Mouse (Mus musculus): ENCODE measurements around the gene Stxbp4. TPM values are rescaled to one million over a fixed set of nuclear protein-coding genes. Genes with fewer than 3 reads are reported as not detected.

The Stxbp4 gene
- polyA plus RNA-seq, 1 experiment from 2014 or later, result 36.5 TPM

- WGBS, result 82% methylated on average over 4 of the region's 4 CpGs
- H3K9me3 ChIP-seq, result no peaks in the 10 kb centered on the region
- no peak for ATAC-seq (ENCODE audit: low FRiP score, low read depth)
- no peak overlapping the region for H3K4me2 ChIP-seq (replicated peaks)
- peak overlapping the region; percentile 76; the same call in 1 of the 2 replicates for H3K27ac ChIP-seq
- no peak overlapping the region for H3K9ac ChIP-seq
- peaks cover 38% of the 10 kb centered on the region for H3K4me1 ChIP-seq
- peaks cover 5% of the 10 kb centered on the region; the same call in 1 of the 2 replicates for H3K36me3 ChIP-seq
- no peaks in the 10 kb centered on the region for H3K27me3 ChIP-seq
- no peak overlapping the region for H3K4me3 ChIP-seq
These were observed 29.0 kb upstream of the Stxbp4 start for GRCm38 (mm10) chr11:90666916-90667315.

DNA sequence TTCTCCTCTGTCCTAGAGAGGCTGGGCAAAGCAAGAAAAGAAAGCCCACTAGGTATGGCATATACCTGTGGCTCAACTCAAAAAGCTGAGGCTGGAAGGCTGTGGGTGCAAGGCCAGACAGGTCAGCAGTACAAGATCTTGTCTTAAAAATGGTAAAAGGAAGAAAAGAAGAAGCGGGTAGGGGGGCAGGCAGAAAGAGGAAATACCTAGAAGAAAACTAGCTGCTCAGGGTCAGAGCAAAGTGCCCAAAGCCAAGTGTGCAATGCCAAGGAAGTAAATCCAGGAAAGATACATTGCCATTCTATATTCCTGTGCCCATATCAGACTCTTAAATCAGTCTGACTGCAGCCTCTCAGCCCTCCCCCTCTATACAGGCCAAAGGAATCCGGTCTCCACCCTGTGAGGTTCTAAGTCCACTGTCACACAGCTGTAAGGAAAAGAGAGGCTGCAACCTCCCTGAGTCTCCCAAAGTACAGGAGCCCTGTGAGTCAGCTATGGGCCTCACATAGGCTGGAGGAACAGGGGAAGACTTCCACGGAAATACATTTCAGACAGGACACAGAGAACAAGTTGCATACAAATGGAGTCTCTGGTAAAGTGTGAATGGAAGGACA, 28.4 kb upstream of the Stxbp4 start:
- H3K36me3 ChIP-seq, result peaks cover 5% of the 10 kb centered on the region; the same call in 1 of the 2 replicates
- peaks cover 38% of the 10 kb centered on the region for H3K4me1 ChIP-seq
- peak overlapping the region; percentile 76 for H3K27ac ChIP-seq
- ATAC-seq (ENCODE audit: low FRiP score, low read depth), result no peak
- no peak overlapping the region for H3K4me2 ChIP-seq (replicated peaks)
- whole genome bisulfite sequencing, result 67% methylated on average over 3 of the region's 3 CpGs
- H3K4me3 ChIP-seq, result no peak overlapping the region
- no peak overlapping the region for H3K9ac ChIP-seq
- no peaks in the 10 kb centered on the region for H3K9me3 ChIP-seq
- H3K27me3 ChIP-seq, result no peaks in the 10 kb centered on the region

DNA sequence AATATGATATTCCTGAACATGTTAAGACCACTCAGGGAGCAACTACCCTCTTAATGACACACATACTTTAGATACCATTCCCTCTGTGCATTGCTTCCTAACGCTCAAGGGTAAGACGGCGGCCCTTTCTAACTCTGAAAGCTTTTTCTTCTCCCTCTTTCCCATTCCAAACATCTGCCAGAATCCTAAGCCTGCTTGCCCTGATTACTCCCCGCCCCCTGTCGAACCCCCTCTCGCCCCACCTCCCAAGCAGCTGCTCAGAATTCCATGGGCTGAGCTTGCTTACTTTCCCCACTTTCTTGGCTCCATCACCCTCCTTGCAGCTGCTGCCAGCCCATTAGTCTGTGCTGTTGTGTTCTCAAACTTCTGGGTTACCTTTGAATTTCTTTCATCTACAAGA, 27.3 kb upstream of the Stxbp4 start:
- no peak overlapping the region for H3K4me3 ChIP-seq
- no peaks in the 10 kb centered on the region for H3K27me3 ChIP-seq
- H3K4me2 ChIP-seq (replicated peaks), result peak overlapping the region; percentile 48
- H3K36me3 ChIP-seq, result peaks cover 5% of the 10 kb centered on the region; the same call in 1 of the 2 replicates
- peak overlapping the region; percentile 25; the same call in 1 of the 2 replicates for H3K9ac ChIP-seq
- peak overlapping the region; percentile 76 for H3K27ac ChIP-seq
- no peaks in the 10 kb centered on the region for H3K9me3 ChIP-seq
- ATAC-seq (ENCODE audit: low FRiP score, low read depth), result peak; percentile 88
- WGBS, result 5% methylated on average over 6 of the region's 6 CpGs
- H3K4me1 ChIP-seq, result peaks cover 38% of the 10 kb centered on the region

DNA sequence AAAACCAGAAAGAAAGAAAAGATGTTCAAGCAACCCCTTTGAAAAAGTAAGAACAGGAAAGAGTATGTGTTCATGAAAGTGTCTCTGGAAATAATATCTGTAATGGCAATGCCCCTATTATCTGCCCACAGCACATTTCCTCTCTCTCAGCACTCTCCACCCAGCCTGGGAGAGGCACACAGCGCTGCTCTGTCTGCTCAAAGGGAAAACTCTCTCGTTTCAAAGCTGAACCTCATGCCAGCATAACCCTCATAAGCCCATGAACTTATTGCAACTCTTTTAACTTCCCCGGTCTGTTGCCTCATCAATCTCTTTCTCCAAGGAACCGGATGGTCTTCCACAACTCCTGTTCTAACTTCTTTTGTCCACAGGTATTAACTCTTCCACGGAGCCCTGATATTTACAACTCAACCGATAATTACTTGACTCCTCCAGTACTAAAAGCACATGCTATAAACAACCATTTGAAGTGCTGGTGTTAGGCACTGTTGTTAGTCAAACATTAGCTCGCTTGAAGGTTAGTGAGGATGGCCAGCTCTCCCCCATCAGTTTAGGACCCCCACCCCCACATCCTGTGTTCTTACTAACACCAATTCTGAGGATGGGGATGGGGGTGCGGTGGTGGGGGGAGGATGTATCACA, 26.6 kb upstream of the Stxbp4 start:
- Histone ChIP-seq H3K27ac (peak overlapping the region; percentile 76), H3K27me3 (no peaks in the 10 kb centered on the region), H3K9me3 (no peaks in the 10 kb centered on the region), H3K4me3 (no peak overlapping the region), H3K9ac (peak overlapping the region; percentile 25; the same call in 1 of the 2 replicates), H3K36me3 (0 out of 2 replicates have a peak, but pooled peaks cover under 1% of the 10 kb centered on the region), H3K4me2 (replicated peaks) (peak overlapping the region; percentile 48), H3K4me1 (peaks cover 38% of the 10 kb centered on the region)
- 3% methylated on average over 8 of the region's 8 CpGs for WGBS
- peak; percentile 34; the same call in 1 of the 2 replicates for ATAC-seq (ENCODE audit: low FRiP score, low read depth)

DNA sequence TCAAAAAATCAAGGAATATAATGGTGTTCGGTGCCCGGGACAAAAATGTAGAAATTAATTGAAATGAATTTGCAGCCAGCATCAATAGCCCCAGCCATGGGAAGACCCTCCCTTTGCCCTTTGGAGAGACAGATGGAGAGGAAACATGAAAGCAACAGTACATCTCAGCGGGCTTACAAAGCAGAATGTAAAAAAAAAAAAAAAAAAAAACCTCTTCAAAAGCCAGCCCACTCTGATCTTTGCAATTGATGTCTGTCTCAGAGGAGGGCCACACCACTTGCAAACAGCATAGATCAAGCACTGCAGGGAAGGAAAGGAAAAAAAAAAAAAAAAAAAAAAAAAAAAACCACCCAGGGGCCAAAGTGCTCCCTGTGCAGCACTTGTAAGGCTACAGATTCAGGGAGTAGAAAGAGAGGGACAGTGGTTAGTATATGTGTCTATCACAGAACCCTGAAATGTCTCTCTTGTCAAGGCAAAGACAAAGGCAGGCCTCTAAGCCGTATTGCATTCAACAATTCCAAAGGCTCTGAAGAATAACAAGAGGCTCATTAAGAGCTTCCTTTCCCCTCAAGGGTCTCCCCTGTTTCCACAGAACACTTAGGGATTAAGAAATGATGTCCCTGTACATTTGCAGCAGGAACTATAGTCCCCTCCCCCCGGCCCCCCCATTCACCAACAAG, 25.9 kb upstream of the Stxbp4 start:
- Histone ChIP-seq H3K4me2 (replicated peaks) (0 out of 2 replicates have a peak overlapping the region, but pooled peaks have one; percentile 7), H3K36me3 (peaks cover 4% of the 10 kb centered on the region; the same call in 1 of the 2 replicates), H3K27me3 (no peaks in the 10 kb centered on the region), H3K4me1 (peaks cover 38% of the 10 kb centered on the region), H3K9ac (no peak overlapping the region), H3K27ac (peak overlapping the region; percentile 76), H3K4me3 (no peak overlapping the region), H3K9me3 (no peaks in the 10 kb centered on the region)
- no peak for ATAC-seq (ENCODE audit: low FRiP score, low read depth)
- 32% methylated on average over 5 of the region's 5 CpGs for WGBS

GRCm38 (mm10) chr11:90663052-90663451, 25.2 kb upstream of the Stxbp4 start:
- H3K27me3 ChIP-seq, result no peaks in the 10 kb centered on the region
- WGBS, result 64% methylated on average over 3 of the region's 3 CpGs
- no peak overlapping the region for H3K27ac ChIP-seq

GRCm38 (mm10) chr11:90660662-90661061, 22.8 kb upstream of the Stxbp4 start:
- H3K27me3 ChIP-seq, result no peaks in the 10 kb centered on the region
- peaks cover 17% of the 10 kb centered on the region for H3K36me3 ChIP-seq
- no peak overlapping the region for H3K4me3 ChIP-seq
- no peak overlapping the region for H3K4me2 ChIP-seq (replicated peaks)
- no peak for ATAC-seq (ENCODE audit: low FRiP score, low read depth)
- no peak overlapping the region for H3K9ac ChIP-seq
- WGBS, result 43% methylated on average over 4 of the region's 4 CpGs
- peaks cover 24% of the 10 kb centered on the region for H3K4me1 ChIP-seq
- H3K9me3 ChIP-seq, result no peaks in the 10 kb centered on the region
- H3K27ac ChIP-seq, result no peak overlapping the region

More at GRCm38 (mm10) chr11:90663052-90663451, 25.2 kb upstream of the Stxbp4 start:
- Histone ChIP-seq H3K4me3 (no peak overlapping the region), H3K36me3 (peaks cover 4% of the 10 kb centered on the region; the same call in 1 of the 2 replicates), H3K4me1 (peaks cover 38% of the 10 kb centered on the region), H3K9me3 (no peaks in the 10 kb centered on the region), H3K9ac (no peak overlapping the region), H3K4me2 (replicated peaks) (no peak overlapping the region)
- ATAC-seq (ENCODE audit: low FRiP score, low read depth), result no peak

DNA sequence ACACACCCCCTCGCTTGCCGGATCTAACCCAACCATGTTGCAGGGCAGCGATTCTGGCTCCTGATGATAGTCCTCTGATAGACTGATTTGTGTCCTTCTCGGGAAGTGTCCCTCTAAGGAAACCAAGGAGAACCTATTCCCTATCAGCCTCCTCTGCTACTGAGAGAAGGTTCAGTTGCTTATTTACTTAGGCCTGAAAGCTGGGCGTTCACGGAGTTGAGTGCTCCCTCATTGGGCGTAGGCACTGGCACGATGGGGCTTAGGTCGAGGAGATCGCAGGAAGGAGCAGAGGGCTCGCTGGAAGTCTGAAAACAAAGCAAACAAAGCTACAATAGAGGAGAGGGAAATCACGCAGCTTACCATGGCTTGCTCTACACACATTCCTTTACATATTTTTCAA, 19.6 kb upstream of the Stxbp4 start:
- no peaks in the 10 kb centered on the region for H3K4me1 ChIP-seq
- WGBS, result 93% methylated on average over 12 of the region's 12 CpGs
- no peaks in the 10 kb centered on the region for H3K9me3 ChIP-seq

GRCm38 (mm10) chr11:90652603-90653002, 14.7 kb upstream of the Stxbp4 start:
- Histone ChIP-seq H3K4me1 (peaks cover 14% of the 10 kb centered on the region), H3K27me3 (no peaks in the 10 kb centered on the region), H3K36me3 (peaks cover 38% of the 10 kb centered on the region), H3K27ac (no peak overlapping the region), H3K9me3 (no peaks in the 10 kb centered on the region), H3K4me2 (replicated peaks) (no peak overlapping the region), H3K9ac (no peak overlapping the region), H3K4me3 (no peak overlapping the region)
- WGBS, result 89% methylated on average over 4 of the region's 4 CpGs
- ATAC-seq (ENCODE audit: low FRiP score, low read depth), result no peak

More for the DNA sequence above, 19.6 kb upstream of the Stxbp4 start:
- H3K4me3 ChIP-seq, result no peak overlapping the region
- no peak for ATAC-seq (ENCODE audit: low FRiP score, low read depth)
- H3K36me3 ChIP-seq, result peaks cover 25% of the 10 kb centered on the region
- no peak overlapping the region for H3K27ac ChIP-seq
- H3K27me3 ChIP-seq, result no peaks in the 10 kb centered on the region
- no peak overlapping the region for H3K4me2 ChIP-seq (replicated peaks)
- H3K9ac ChIP-seq, result no peak overlapping the region

DNA sequence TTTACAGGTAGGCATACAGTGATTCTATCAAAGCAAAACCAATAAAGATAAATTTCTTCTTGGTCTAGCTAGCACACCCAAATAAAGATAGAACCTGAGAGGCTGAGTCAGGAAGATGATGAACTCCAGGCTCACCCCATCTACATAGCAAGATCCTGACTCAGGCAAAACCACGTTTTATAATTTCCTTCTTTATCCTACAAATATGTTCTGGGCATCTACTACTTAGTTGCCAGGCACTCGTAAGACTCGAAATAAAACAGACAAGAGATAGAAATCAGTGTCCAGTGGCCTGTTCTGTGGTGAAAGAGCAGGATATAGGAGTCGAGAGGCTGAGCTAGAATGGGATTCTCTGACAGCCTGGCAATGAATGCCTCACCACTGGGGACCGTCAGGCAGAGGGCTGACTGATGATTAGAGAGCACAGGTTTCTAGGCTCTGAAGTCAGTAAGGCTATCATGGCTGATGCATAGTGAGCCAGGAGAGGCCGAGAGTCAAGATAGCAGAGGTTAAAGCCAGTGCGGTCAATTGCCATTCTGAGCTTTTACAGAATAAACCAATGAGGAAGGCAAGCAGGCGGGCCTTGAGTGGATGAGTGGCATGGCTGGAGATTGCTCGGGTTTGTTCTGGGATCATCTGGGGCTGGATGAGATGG, 12.5 kb upstream of the Stxbp4 start:
- no peak for ATAC-seq (ENCODE audit: low FRiP score, low read depth)
- H3K36me3 ChIP-seq, result peaks cover 39% of the 10 kb centered on the region

DNA sequence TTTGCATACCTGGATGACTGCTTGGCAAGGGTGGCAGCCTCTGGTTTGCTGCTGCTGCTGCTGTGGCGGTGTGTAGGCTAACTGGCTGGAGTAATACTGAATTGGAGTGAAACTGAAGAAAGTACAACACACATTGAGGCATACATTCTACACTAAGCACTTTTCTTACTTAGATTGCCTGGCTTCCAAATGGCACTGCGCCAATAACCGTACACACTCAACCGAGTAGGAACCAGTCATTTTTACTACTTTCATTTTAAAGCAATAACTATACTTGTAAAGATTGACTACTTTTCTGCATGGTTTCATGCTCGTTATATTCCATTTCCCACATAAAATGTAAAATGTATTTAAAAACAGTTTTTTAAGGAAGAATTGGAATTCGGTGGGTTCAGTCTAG, 11.9 kb upstream of the Stxbp4 start:
- Histone ChIP-seq H3K36me3 (peaks cover 45% of the 10 kb centered on the region), H3K4me2 (replicated peaks) (no peak overlapping the region), H3K9me3 (no peaks in the 10 kb centered on the region), H3K9ac (no peak overlapping the region), H3K27me3 (no peaks in the 10 kb centered on the region), H3K4me3 (no peak overlapping the region), H3K27ac (no peak overlapping the region; the same call in 1 of the 2 replicates), H3K4me1 (peaks cover 14% of the 10 kb centered on the region)
- 59% methylated on average over 6 of the region's 6 CpGs for WGBS
- peak; percentile 32; the same call in 1 of the 2 replicates for ATAC-seq (ENCODE audit: low FRiP score, low read depth)

More for the DNA sequence above, 12.5 kb upstream of the Stxbp4 start:
- Histone ChIP-seq H3K4me1 (peaks cover 14% of the 10 kb centered on the region), H3K27ac (peak overlapping the region; percentile 12; the same call in 1 of the 2 replicates), H3K27me3 (no peaks in the 10 kb centered on the region), H3K4me2 (replicated peaks) (no peak overlapping the region), H3K9me3 (no peaks in the 10 kb centered on the region), H3K4me3 (no peak overlapping the region), H3K9ac (no peak overlapping the region)
- 78% methylated on average over 9 of the region's 9 CpGs for WGBS

Data from limb, embryonic 13.5 days (tissue).